Mouse (Mus musculus): ENCODE measurements around the gene Pym1. TPM values are rescaled to one million over a fixed set of nuclear protein-coding genes. Genes with fewer than 3 reads are reported as not detected.
"Not testable (repeated sequence)": the region's sequence is repeated elsewhere in the genome, so short reads cannot be mapped to it uniquely, and the experiment has no call there.

Pym1 gene
- 37.8 TPM for polyA plus RNA-seq (2021)

DNA sequence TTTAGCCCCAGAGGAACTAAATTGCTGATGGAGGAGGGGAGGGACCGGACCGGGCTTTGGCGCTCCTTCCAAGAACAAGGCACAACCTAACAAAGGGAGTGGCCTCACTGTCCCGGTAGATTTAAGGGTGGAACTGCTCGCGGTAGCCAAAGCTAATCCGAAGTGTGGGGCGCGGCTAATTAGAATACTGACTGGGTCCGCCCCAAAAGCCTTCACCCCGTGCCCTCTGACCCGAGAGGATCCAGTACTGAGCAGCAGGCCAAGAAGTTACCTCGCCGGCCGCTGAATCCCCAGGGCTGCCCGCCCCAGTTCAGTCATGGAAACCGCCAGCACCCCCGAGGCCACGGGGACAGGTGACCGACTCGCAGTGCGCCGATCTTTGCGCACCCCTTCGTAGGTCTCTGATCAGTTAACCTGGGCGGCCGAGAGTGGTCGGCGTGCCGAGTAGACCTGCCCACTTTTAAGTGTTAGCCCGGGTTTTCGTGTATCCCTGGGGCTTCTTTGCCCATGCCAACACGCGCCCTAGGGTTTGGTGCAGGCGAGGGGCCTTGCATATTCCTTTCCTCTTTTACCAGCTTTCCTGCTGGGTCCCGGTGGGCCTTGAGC is at the start of gene Pym1:
TSS of gene Pym1 (plus strand) at position 244 of the 606 bp plus-strand sequence.
- no peak for TF ChIP-seq CTCF (IDR thresholded peaks at IDR 0.05)

GRCm38 (mm10) chr10:128699006-128699405 is 48.7 kb upstream of the Pym1 start:
- ChIA-PET CTCF (no interaction called here), POLR2A (no interaction called here)
- no peak for DNase-seq (ENCODE audit: low read depth, low spot score)
- in situ Hi-C loops (cut with MboI; ENCODE audit: low pct_unique_long_range_greater_than_20kb): no loop called here
- ATAC-seq: no peak
- no peak for TF ChIP-seq CTCF (IDR thresholded peaks at IDR 0.05)
- H3K27me3 ChIP-seq: no peaks in the 10 kb centered on the region

More for the DNA sequence above, at the start of gene Pym1:
- H3K27me3 ChIP-seq: no peaks in the 10 kb centered on the region
- DNase-seq (ENCODE audit: low read depth, low spot score) (no peak), ATAC-seq (peak; percentile 65)
- in situ Hi-C loops (cut with MboI; ENCODE audit: low pct_unique_long_range_greater_than_20kb): no loop called here
- POLR2A ChIA-PET: interaction anchor here (1.1 to 1.2 kb wide), 2 partner anchors 52 to 148 kb away, joined by 4 read pairs; no protein-coding TSS in a partner anchor
- CTCF ChIA-PET: interaction anchor here (1.2 kb wide), 2 partner anchors 16 to 17 kb away, joined by 3 read pairs; no protein-coding TSS in a partner anchor

DNA sequence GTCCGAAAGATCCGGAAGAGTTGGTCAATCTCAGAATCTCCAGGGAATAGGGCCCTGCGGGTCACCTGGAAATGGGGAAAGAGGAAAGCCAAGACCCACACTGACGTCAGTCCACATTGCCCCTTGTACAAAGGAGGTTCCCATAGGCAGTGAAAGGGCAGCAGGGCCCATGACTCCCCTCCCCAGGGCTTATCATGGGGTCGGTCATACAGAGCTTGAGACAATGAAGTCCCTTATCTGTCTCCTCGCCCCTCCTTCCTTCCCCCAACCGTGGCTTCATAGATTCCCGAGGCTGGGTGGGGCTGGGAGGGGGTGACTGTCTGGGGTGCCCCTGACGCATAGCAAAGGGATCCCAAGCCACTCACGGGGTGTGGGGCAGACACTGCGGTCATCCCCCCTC is 48.1 kb upstream of the Pym1 start:
- CTCF ChIA-PET: no interaction called here
- TF ChIP-seq CTCF (IDR thresholded peaks at IDR 0.05): no peak
- POLR2A ChIA-PET: no interaction called here
- ATAC-seq (no peak), DNase-seq (ENCODE audit: low read depth, low spot score) (no peak)
- H3K27me3 ChIP-seq: no peaks in the 10 kb centered on the region
- in situ Hi-C loops (cut with MboI; ENCODE audit: low pct_unique_long_range_greater_than_20kb): no loop called here

DNA sequence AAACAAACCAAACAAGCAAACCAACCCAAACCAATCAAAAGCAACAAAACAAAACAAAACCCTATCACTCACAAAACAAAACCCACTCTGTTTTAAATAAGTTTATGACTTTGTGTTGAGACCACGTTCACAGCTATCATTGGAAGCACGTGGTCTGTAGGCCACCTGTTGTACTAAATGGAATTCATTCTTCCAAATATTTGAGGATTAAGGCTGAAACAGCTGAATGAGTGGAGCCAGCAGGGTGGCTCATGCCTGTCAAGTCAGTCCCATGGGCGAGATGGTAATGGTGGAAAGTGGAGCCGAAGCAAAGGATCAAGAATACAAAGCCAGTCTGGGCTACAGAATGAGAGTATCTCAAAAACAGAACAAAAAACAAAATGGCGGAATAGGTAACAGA is 47.0 kb upstream of the Pym1 start:
- TF ChIP-seq CTCF (IDR thresholded peaks at IDR 0.05): no peak
- ATAC-seq (no peak), DNase-seq (ENCODE audit: low read depth, low spot score) (no peak)
- in situ Hi-C loops (cut with MboI; ENCODE audit: low pct_unique_long_range_greater_than_20kb): no loop called here
- no peaks in the 10 kb centered on the region for H3K27me3 ChIP-seq
- CTCF ChIA-PET: interaction anchor here (0.6 kb wide), 1 partner anchor 18 kb away, joined by 3 read pairs; no protein-coding TSS in a partner anchor
- POLR2A ChIA-PET: no interaction called here

DNA sequence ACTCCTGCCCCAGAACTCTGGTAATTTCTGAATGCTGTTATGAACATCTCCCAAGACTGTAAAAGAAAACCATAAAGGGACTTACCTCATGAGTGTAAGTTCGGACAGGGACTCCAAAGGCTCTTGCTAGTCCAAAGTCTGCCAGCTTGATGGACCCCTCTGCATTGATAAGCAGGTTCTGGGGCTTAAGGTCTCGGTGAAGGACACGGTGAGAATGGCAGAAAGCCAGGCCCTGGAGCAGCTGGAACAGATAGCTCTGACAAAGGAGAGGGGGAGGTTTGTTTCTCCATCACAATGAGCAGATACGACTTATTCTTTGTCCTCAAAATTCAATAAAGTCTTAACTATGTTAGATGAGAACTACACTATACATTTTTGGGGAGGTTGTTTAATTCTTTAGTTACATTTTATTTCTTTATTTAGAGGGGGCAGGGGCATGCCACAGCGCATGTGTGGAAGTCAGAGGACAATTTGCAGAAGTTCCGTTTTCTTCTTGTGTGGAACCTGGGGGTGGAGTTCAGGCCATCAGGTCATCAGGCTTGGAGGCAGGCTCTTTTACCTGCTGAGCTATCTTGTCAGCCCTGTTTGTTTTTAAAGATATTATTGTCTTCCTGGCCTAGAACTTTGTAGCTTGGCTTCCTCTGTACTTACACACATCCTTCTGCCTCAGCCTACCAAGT is 45.2 kb upstream of the Pym1 start:
- POLR2A ChIA-PET: no interaction called here
- CTCF ChIA-PET: no interaction called here

GRCm38 (mm10) chr10:128703895-128704294 is 43.8 kb upstream of the Pym1 start, which contains the start of gene Pmel:
Gene Pmel, plus strand, starts transcription at chr10:128704195.
- POLR2A ChIA-PET: interaction anchor here (0.5 to 0.9 kb wide), 2 partner anchors 41 to 114 kb away, joined by 3 to 4 read pairs; no protein-coding TSS in a partner anchor
- CTCF ChIA-PET: no interaction called here
- H3K27me3 ChIP-seq: no peaks in the 10 kb centered on the region
- no peak for TF ChIP-seq CTCF (IDR thresholded peaks at IDR 0.05)
- DNase-seq (ENCODE audit: low read depth, low spot score) (no peak), ATAC-seq (no peak)
- in situ Hi-C loops (cut with MboI; ENCODE audit: low pct_unique_long_range_greater_than_20kb): no loop called here

More for the DNA sequence above, 45.2 kb upstream of the Pym1 start:
- DNase-seq (ENCODE audit: low read depth, low spot score) (no peak), ATAC-seq (no peak)
- in situ Hi-C loops (cut with MboI; ENCODE audit: low pct_unique_long_range_greater_than_20kb): no loop called here
- no peaks in the 10 kb centered on the region for H3K27me3 ChIP-seq
- no peak for TF ChIP-seq CTCF (IDR thresholded peaks at IDR 0.05)

DNA sequence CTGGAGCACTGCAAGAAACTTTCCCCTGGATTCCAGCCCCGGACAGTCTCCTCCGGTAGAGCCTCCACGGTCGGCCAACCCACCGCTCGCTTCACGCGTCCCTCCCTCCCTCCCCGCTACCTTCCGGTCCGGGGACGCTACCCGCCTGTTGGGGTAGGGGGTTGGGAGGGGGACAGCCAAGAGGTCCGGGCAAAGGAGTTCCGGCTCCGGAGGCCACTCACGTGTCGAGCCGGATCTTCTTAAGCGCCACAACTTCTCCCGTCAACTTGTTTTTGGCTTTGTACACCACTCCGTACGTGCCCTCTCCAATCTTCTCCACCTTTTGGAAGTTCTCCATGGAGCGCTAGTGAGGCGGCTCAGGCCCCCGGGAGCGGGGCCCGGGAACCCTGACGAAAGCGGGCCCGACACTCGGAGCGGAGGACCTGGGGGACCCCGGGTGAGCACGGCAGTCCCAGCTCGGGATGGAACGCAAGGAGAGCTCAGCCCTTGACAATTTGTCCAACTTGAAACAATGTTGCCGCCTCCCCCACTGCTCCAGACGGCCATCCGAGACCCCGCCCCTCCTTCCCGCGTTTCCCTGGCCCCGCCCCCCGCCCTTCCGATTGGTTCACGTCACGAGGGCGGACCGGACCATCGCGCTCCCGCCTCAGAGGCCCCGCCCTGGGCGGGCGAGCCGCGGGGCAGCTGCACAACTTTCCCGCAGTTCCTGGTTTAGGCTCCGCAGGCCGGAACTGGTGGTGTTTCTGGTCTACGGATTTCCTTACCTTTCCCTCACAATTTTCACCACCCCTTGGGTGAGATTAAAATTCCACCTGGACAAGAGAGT is 43.0 kb upstream of the Pym1 start, which contains the start of gene Cdk2:
TSS of gene Cdk2 (minus strand) at position 541 of the 826 bp plus-strand sequence.
- DNase-seq (ENCODE audit: low read depth, low spot score): peak; percentile 39
- no peak for TF ChIP-seq CTCF (IDR thresholded peaks at IDR 0.05)
- ChIA-PET POLR2A (interaction anchor here (0.6 to 1.6 kb wide), 2 partner anchors 9 to 39 kb away, joined by 4 read pairs; no protein-coding TSS in a partner anchor), CTCF (no interaction called here)
- H3K27me3 ChIP-seq: no peaks in the 10 kb centered on the region
- peak; percentile 83 for ATAC-seq
- in situ Hi-C loops (cut with MboI; ENCODE audit: low pct_unique_long_range_greater_than_20kb): no loop called here

- no peak for TF ChIP-seq CTCF (IDR thresholded peaks at IDR 0.05)
- DNase-seq (ENCODE audit: low read depth, low spot score): no peak
These were observed 42.4 kb upstream of the Pym1 start for GRCm38 (mm10) chr10:128705317-128705693.

GRCm38 (mm10) chr10:128711318-128711717 is 36.4 kb upstream of the Pym1 start:
- ATAC-seq; H3K27me3 ChIP-seq; in situ Hi-C loops (cut with MboI; ENCODE audit: low pct_unique_long_range_greater_than_20kb); POLR2A ChIA-PET; DNase-seq (ENCODE audit: low read depth, low spot score): not testable (repeated sequence)
- CTCF ChIA-PET: interaction anchor here (1.5 kb wide), 1 partner anchor 32 kb away, joined by 4 read pairs; no protein-coding TSS in a partner anchor

More at GRCm38 (mm10) chr10:128705317-128705693, 42.4 kb upstream of the Pym1 start:
- CTCF ChIA-PET: interaction anchor here (1.3 kb wide), 1 partner anchor 116 kb away, joined by 3 read pairs; the partner anchor contains the start of gene Ormdl2
- no peaks in the 10 kb centered on the region for H3K27me3 ChIP-seq
- no peak for ATAC-seq
- POLR2A ChIA-PET: interaction anchor here (0.6 to 1.6 kb wide), 3 partner anchors 9 to 204 kb away, joined by 3 to 4 read pairs (median 4); no protein-coding TSS in a partner anchor
- in situ Hi-C loops (cut with MboI; ENCODE audit: low pct_unique_long_range_greater_than_20kb): no loop called here

Data from Patski (cell line).